Mouse (Mus musculus) heart, postnatal 36 days (tissue): ENCODE results near the gene A3galt2. TPM values are rescaled to one million over a fixed set of nuclear protein-coding genes. Genes with fewer than 3 reads are reported as not detected.

ENCODE experiments used
- DNase-seq, 2 experiments: peaks; one replicate each; pipeline ENCODE4 v3.0.0; 2021 to 2022
- intact Hi-C: fragments of 180-260 bp; cut with DNase I; formaldehyde crosslinking; loops from one replicate; pipeline ENCODE4 v1.15.1; 2025
- total RNA-seq, 2 experiments: library from RNA; stranded (reverse); gene quantifications; 2 replicates each; pipeline ENCODE4 v1.2.3; 2021

A3galt2 gene
- total RNA-seq, 2 experiments from 2014 or later = 0.08 TPM; not detected in 1

DNA sequence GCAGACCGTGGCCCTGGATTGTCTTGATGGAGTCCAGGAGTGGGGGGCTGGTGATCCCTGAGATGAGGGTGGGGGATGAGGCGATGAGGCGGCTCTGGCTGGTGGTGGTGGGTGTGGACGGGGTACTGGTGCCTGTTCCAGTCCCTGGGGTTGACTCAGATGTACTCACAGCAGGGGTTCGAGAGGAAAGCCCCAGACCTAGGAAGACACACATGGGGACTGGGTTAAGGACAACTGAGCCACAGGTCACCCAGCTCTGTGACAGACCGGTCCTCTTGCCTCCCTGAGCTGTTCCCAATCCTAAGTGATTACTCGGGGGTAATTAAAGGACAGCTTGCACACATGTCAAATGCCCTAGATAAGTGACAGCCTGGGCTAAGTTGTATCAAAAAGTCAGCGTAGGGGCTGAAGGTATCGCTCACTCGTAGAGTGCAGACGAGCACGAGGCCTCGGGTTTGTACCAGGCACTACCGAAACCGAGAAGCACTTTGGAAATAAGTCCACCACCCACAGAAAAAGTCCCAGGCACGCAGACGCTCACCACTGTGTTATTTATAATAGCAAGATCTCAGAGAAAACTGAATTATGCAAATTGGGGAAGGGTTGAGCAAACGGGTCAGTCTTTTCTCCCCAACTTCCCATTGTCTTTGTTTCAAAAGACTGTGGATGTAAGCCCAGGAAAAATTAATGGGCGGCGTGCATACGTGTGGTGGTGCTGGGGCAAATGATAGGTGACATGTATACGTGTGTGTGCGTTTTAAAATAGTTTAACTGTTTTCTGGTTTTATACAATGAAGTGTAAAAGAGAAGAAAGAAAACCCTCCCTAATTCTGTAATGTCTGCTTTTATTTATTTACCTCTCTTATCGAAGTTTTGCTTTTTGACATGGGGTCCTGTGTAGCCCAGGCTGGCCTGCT is 32.1 kb downstream of the A3galt2 start:
- DNase-seq = no peak

DNA sequence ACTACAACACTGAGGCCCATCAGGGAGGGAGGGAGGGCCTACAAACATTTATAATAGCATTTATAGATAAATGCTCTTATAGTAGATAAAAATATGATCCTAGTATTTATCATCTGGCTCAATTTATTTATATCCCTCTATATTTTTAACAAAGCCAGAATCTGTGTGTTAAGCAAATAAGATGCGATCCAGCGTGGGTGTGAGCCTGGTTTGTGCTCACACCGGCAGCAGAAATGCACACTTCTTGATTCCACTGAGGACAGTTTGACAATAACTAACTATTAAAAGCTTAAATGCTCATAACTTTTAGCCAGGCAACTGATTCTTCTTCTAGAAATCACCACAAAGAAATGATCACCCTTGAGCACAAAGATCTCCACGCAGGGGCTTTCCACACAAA is 32.9 kb downstream of the A3galt2 start:
- intact Hi-C loops = no loop called here
- no peak for DNase-seq

More for the DNA sequence above, 32.1 kb downstream of the A3galt2 start:
- intact Hi-C loops = no loop called here

DNA sequence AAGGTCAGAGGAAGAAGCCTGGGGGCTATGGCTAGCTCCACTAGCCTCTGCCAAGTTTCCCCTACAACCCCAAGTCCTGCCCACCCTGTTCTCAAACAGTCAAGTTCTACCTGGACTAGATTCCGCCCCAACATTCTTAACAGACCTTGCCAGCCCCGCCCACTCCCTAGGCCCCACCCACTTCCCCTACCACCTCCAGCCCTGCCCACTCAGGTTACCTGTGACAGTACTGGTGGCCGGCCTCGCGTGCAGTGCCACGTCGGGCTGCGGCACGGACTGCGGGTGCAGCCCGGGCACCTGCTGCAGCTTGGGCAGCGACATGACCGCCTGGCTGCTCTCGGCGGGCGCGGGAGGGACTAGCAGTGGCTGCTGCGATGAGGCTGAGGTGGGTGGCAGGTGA is 34.5 kb downstream of the A3galt2 start:
- intact Hi-C loops = no loop called here
- DNase-seq = no peak

DNA sequence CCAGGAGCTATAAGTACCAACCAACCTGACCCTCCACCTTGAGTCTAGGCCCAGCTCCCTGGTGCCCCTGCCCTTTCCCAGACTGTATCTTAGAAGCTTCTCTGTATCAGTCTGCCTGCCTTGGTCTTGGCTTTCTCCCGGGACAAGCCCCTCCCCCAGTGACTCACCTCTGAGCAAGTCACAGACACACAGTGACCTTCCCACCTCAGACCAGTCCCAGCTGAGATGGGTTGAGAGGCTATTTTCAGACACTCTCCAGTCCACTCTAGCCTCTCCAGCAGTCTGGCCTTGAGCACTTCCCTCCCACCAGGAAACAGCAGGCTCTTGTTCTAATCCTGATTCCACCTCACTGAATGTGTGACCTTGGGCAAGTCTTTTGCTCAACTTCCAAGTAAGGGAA is 38.5 kb downstream of the A3galt2 start:
- no peak for DNase-seq
- intact Hi-C loops = no loop called here

DNA sequence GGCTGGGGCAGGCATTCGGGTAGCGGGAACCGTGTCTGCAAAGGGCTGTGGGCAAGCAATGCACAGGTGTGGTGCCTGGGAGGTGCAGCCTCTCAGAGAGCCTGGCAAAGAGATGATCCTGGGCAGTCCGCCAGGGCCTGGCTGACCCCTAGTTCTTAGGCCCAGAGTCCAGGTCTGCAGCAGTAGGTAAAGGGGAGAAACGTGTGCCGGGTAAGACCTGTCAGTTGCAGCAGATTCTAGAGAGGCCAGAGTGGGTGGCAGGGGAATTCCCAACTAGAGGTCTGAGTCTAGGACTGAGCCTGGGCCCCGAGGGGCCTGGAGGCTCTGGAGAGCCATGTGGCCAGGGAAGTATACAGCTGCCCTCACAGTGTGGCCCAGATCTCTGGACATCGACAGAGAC is 39.0 kb downstream of the A3galt2 start:
- no peak for DNase-seq
- intact Hi-C loops = no loop called here

- intact Hi-C loops = no loop called here
- no peak for DNase-seq
Observed at GRCm38 (mm10) chr4:128795596-128795995, 40.4 kb downstream of the A3galt2 start.

GRCm38 (mm10) chr4:128796788-128797187 is 41.6 kb downstream of the A3galt2 start:
- DNase-seq = no peak
- intact Hi-C loops = no loop called here

DNA sequence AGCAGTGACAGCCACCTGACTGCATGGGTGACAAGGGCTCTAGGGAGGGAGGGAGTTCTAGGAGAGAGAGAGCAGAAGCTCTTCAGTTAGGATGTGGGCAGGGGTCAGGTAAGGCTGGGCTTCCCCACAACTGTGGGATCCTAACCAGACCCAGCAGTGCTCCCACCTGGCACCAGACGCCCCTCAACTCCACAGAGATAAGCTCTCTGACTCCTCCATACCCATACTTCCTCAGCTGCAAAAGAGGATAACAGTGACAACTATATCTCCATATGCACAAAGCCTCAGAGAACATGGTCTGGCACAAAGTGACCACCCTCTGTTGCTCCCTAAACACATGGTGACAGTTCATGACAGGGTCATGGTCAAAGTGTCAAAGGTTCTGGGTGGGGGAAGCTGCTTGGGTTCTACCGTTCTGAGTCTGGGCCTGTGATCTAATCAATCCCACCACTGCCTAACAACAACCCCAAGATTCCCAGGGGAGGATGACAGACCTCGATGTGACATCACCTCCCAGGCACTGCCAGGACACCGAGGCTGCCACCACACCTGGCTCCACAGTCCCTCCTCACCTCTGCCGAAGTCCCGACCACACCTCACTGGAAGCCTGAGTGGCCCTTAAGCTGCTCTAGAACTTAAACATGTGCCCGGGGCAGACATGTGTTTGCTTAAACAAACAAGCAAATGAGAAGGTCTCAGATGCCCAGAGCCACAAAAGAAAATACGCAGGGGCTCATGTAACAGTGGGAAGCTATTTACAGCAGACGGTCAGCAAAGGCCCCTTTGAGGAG is 46.7 kb downstream of the A3galt2 start:
- intact Hi-C loops = no loop called here
- DNase-seq = no peak

DNA sequence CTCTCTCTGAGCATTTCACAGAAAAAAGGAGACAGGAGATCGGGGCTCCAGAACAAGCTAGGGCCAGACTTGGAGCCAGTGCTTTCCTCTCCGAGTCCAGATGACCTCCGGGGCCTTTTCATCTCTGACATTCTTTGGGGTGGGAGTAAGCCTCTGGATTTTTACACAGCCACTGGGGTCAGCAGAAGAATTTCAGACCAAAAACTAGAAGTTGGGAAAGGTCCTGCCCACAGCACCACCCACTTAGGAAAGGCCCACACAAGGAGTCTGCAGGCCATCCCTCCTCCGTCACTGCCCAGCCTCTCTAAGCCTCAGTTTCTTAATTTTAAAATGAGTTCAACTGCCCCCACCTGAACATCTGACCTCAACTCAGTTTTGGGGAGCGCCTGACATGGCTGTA is 48.4 kb downstream of the A3galt2 start:
- no peak for DNase-seq
- intact Hi-C loops = no loop called here

GRCm38 (mm10) chr4:128804426-128805149 is 49.4 kb downstream of the A3galt2 start:
- peak; percentile 21 to 22 for DNase-seq

GRCm38 (mm10) chr4:128805150-128806042 is 50.2 kb downstream of the A3galt2 start:
- intact Hi-C loops = no loop called here
- peak; percentile 35 to 63 for DNase-seq

More at GRCm38 (mm10) chr4:128804426-128805149, 49.4 kb downstream of the A3galt2 start:
- intact Hi-C loops = no loop called here

- intact Hi-C loops = no loop called here
- DNase-seq = peak; percentile 59 to 72
Observed at GRCm38 (mm10) chr4:128806043-128806826, 51.1 kb downstream of the A3galt2 start, which contains the start of gene Zfp362. Zfp362 (minus strand) TSS chr4:128806045.

DNA sequence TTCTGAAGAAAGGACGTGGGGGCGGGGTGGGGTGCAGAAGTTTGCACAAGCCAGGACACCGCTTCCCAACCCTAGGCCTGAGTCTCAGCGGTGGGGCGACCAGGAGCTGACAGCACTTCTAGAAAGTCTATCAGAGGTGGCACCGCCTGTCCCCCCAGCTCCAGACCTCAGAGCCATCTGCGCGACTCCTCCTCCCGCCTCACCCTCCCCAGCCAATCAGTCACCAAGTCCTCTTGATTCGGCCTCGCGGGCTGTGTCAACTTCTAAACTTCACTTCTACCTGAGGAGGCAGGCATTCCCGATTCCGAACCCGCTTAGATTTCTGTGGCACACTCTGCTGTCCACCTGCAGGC is 51.6 kb downstream of the A3galt2 start:
- DNase-seq = peak in 1 of 2 experiments; percentile 63
- intact Hi-C loops = no loop called here

DNA sequence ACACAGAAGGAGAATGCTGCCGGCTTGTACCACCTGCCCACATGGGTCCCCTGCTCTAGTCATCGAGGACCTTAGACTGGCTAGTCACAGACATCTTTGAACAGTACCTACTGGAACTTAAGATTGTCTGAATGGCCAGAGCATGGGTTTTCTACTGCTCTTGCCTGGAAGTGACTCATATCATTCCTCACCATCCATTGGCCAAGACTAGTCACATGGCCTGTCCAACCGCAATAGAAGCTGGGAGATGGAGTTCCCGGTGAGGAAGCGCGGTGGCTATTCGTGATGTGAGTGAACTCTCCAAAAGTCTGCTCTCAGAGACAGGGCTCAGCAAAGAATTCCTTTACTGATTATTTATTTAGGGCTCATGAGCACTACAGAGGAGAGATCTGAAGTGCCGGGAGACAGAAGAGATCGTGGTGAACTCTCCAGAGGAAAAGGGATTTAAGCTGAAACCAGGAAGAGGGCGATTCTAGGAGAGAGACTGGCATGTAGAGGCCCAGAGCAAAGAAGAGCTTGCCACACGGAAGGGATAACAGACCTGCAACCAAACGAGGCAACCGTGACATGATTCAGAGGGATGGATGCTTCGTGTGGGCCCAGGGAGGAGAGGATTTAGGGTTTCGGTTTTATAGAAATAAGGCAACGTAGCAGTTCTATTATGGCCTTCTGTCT is 56.4 kb downstream of the A3galt2 start:
- DNase-seq = peak; percentile 70 to 75
- intact Hi-C loops = loop anchor here (5.0 kb wide), 1 partner anchor 46 kb away; no protein-coding TSS in a partner anchor

DNA sequence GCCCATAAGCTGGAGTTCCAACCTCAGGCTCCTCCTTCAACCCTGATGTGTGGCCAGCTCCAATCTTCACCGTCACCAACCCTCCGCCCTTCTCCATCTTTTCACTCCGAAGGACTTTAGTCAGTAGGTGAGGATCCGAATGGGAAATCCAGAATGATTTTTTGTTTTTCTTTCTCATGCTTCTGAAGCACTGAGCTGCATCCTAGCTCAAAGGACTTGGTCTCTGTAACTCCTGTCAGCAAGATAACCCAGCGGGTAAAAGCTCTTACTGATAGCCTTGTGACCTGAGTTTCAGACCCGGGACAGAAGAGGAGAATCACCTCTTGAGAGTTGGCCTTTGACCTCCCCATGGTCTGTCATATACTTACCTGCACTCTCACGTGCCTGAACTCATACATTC is 61.8 kb downstream of the A3galt2 start:
- DNase-seq = no peak
- intact Hi-C loops = no loop called here
